Mouse (Mus musculus) gastrocnemius, postnatal 36 days (tissue): ENCODE results near the gene Tcaim. TPM values are rescaled to one million over a fixed set of nuclear protein-coding genes. Genes with fewer than 3 reads are reported as not detected.

ENCODE experiments used
- DNase-seq, 2 experiments: peaks; one replicate each; pipeline ENCODE4 v3.0.0; 2022
- intact Hi-C: fragments of 180-260 bp; cut with DNase I; formaldehyde crosslinking; loops from one replicate; pipeline ENCODE4 v1.15.1; 2025
- long read RNA-seq, 2 experiments: library from polyadenylated mRNA; stranded (forward); transcript quantifications; one replicate each; pipeline ENCODE4 v2.0.0; 2021
- total RNA-seq, 2 experiments: library from RNA; stranded (reverse); gene quantifications; 2 replicates each; pipeline ENCODE4 v1.2.3; 2021

The Tcaim gene
- 10 to 100 TPM; 22.4 to 26.4 TPM for total RNA-seq
- long read RNA-seq, experiment 1, transcript Tcaim-201 (11 exons, 3,049 nt): major isoform, 13 of 25 reads
- long read RNA-seq, experiment 1, partial matches to known transcripts: 3 of 25 reads
- long read RNA-seq, experiment 1, other reads (novel, unspliced or antisense): 9 of 25 reads
- long read RNA-seq, experiment 2, transcript Tcaim-201 (11 exons, 3,049 nt): major isoform, 5 of 22 reads
- long read RNA-seq, experiment 2, partial matches to known transcripts: 3 of 22 reads
- long read RNA-seq, experiment 2, other reads (novel, unspliced or antisense): 13 of 22 reads

DNA sequence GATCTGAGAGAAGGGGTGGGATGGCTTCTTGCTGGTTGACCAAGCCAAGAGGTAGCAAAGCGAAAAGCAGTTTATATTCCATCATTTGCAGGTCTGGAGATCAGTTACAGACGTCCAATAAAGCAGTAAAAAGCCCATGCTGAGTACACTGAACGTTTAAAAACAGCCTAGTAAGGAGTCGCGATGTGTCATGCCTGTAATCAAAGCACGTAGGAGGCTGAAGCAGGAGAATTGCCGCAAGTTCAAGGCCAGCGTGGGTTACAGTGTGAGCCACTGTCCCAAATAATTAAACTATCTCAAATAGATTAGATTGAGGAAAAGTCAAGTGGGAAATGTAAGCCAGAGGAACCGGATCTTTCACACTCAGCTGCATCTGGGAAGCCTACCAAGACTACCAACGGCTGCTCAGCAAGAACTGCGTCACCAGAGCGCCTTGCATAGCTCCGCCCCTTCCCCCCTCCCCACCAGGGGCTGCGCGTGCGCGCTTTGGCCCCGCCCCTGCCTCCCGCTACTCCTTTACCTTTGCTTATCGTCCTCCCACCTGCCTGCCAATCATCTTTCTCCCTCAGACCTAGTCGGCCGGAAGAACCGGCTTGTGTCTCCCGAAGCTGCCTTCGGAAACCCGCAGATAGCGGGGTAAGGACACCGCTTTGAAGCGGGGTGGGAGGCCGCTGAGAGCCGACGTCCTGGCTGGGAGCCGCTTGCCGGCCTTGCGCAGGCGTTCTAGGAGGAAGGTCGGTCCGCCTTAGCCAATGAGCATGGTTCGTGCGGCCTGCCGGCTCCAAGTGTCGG lies at the start of gene Tcaim:
Gene Tcaim (plus strand): TSS at position 487 of the 792 bp plus-strand sequence.
- intact Hi-C loops: no loop called here

DNA sequence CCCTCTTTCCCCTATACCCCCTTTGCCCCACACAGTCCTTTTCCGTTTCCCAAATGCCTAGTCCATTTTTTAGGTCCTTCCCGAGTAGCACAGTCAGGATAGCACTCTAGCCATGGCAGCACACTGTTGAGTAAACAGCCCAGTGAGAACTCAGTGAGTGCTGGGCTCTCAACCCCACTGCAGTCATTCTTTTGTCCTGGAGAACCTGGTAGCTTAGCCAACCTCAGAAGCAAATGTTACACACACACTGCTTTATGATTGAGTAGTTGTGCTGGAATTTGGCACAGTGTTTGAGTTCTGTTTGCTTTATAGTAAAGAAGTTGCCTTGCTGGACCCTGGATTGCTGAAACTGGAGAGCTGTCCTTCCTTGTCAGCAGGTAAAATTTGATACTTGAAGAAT lies 47.7 kb upstream of the Tcaim start:
- DNase-seq: no peak
- intact Hi-C loops: no loop called here

More for the DNA sequence above, at the start of gene Tcaim:
- DNase-seq: peak; percentile 87 to 88

DNA sequence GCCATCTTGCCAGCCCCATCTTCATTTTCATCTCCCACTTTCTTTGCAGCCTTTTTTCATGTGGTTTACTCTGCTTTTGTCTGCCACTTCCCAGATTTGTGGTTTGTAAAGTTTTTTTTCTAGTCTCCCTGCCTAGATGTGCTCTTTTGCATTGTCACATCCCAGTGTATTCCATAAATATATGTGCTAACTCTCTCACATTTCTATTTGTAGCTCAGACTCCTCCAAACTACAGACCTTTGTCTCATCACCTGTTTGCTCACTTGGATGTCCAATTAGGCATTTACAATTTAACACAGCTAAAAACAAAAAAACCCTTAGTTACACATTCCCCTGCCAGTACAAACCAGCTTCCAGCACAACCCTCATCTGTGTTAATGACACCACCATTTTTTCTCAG lies 45.2 kb upstream of the Tcaim start:
- intact Hi-C loops: no loop called here
- DNase-seq: no peak

DNA sequence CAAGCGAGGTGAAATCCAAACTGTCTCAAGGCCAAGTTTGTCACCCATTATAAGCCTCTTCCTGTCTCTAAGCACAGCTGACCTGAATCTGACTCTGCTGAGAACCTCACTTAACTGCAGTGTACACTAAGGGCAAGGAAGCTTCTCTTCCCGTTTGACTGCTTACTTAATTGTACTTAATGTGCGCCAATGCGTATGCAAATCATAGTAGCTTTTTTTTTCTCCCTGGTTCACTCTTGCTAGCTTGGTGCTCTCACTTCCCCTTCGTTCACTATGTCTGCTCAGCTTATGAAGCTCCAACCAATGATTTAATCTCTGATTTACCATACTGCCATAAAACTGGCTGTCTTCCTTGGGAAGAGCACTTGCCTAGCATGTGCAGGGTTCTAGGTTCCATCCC lies 20.1 kb upstream of the Tcaim start:
- intact Hi-C loops: no loop called here
- no peak for DNase-seq

DNA sequence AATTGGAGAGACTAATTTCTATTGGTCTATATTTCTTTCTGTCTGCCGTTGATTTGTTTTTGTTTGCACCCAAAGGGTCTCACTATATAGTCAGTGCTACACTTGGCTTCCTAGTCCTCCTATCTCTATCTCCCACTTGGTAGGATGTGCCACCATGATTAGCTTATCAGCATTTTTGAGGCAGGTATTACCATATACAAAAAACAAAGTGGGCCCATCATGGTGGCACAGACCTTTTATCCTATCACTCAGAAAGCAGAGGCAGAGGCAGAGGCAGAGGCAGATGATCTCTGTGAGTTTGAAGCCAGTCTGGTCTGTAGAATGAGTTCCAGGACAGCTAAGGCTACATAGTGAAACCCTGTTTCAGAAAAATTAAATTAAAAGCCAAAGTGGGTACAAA lies 18.8 kb upstream of the Tcaim start:
- no peak for DNase-seq
- intact Hi-C loops: no loop called here

DNA sequence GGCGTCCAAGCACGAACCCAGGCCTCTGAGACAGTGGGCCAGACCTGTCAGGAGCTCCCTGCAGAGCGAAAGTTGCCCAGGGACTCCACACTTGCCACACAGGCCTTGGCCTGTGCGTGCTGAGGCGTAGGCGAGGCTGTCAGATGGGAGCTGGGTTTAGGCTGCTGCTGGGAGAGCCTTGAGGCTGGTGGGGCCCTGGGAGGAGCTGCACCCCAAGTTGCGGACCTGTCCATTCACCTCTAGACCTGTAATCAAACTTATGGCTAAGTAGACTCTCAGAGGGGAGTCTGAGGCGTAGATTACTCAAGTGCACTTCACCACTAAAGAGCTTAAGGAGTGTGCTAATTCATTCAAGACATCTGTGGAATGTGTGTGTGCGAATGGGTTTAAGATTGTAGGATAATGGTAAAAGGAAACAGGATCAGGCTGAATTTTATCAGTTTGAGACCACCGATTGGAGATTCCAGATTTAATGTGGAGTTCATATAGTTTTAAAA lies 554 bp downstream of the Tcaim start:
- no peak for DNase-seq
- intact Hi-C loops: no loop called here

DNA sequence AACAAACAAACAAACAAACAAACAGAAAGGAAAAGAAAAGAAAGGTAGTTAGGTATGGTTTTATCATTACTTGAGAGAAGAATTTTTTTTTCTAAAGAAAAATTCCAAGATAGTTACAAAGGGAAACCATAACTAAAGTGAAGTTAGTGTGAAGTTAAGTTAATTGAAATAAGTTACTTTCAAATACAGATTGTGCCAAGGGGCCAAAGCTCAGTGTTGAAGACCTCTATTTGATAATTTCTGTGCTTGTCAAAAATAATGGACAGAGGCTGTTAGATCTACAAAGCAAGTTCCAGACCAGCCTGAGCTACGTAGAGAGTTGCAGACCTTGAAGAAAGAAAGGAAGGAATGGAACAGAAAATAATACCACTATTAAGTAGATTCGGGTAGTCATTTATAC lies 1.8 kb downstream of the Tcaim start:
- intact Hi-C loops: no loop called here
- DNase-seq: no peak

DNA sequence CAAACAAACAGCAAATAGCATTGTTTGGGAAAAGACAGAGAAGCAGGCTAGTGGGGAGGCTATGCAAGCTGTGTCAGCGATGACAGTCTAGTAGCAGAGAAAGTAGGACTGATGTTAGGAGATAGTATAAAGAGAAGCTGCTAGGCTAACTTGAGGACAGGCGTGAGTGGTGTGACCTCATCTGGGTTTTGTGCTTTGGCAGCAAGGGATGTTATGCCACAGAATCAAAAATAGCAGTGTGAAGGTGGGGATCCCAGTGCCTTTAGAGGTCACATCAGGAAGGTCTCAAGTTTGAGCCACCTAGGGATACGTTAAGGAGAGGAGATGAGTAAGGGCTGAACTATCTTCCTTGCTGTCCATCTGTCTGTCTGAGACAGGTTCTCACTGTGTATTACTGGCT lies 4.9 kb downstream of the Tcaim start:
- DNase-seq: no peak
- intact Hi-C loops: no loop called here

DNA sequence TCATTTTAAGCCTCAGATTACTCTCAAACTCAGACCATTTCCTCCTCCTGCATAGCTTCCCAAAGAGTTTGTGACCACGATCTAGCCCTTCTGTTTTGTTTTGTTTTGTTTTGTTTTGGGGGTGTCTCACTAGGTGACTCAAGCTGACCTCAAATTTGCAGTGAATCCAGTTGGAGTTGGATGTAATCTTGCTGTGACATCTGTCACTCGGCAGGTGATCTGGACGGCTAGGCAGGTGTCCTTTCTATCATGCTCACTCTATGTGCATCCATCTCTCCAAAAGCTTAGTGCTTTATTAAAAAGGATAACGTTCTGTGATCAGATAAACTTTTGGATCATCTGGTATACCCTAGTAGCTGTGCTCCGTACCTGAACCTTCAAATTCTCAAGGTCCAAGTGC lies 7.0 kb downstream of the Tcaim start:
- intact Hi-C loops: no loop called here
- no peak for DNase-seq

DNA sequence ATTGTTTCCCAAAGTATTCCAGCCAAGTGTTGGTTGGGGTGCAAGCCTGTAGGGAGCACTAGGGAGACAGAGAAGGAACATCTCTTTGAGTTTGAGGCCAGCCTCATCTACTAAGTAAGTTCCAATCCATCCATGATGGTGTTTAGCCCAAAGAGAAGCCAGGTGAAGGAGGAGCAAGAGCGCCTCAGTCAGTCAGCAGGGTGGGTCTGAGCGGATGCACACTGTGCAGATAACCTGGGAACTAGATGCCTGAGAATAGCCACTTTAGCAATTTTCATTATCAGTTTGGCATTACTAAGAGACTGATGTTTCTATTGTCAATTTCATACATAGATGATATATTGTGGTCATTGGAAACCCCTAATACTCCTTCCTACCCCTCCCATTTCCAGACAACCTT lies 9.4 kb downstream of the Tcaim start:
- intact Hi-C loops: no loop called here

DNA sequence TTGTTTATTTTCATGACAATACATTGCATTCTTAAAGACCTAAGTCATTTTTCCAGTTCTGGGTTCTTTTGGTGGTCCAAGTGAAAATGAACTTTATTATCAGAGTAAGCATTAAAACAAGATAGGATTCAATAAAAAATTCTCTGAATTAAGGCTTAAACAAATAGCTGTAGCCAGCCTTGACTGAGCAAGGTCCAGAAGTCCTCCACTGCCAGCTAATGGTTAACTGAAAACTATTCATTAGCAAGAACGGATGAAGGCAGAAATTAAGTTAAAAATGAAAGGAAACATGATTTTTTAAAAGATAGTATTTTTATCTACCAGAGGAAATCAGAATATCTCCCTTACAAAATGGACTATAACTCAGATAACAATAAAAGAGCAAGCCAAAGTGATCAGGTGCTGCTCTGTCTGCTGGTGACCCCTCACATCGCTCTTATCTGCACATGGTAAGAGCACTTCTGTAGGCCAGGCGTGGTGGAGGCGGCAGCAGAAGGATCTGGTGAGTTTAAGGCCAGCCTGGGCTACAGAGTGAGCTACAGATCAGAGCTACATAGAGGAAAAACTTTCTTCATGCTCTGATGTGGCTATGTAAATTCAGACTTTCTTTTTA lies 10.0 kb downstream of the Tcaim start:
- DNase-seq: no peak
- intact Hi-C loops: no loop called here

More for the DNA sequence above, 9.4 kb downstream of the Tcaim start:
- no peak for DNase-seq

DNA sequence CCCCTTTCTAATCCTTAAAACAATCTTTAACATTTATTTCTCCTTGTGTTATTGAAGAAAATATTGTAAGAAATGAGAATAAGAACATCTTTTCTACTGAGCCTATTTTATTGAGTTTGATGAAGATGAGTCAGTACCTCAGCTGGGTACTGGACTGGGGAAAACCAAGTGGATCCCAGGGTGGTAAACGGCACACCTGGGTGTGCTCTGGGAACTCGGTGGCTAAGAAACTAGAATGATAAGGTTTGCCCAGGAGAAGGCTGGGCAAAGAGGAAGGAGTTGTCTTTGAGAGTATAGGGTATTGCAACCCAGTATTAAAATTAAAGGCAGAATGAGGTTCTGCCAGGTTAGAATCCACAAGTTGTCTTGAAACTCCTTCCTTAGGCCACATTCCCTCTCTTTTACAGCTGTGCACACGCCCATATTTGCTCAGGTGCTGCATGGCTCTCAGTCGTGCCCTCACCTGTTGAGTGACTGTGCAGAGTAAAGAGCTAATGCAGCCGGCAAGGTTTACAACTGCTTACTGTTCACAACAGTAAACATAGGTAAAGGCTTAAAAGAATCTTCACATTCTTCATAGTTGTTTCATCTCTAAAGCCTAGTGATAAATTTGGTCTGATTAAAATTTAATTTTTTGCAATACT lies 18.2 kb downstream of the Tcaim start:
- intact Hi-C loops: no loop called here
- DNase-seq: no peak

DNA sequence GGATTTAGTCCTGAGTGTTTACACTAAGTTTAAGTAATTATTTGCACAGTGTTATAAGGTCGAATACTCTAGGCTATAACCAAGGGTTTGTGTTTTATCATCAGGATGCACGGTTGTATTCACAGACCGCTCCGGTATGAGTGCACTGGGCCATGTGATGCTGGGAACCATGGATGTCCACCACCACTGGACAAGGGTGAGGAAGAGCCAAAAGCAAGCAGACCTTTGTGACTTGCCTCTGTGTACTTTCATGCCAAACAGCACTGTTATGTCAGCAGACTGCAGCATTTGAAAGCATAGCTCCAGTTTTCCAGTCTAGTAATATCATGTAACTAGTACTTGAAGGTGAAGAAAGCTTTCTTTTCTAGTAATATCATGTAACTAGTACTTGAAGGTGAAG lies 21.4 kb downstream of the Tcaim start:
- intact Hi-C loops: no loop called here
- no peak for DNase-seq

DNA sequence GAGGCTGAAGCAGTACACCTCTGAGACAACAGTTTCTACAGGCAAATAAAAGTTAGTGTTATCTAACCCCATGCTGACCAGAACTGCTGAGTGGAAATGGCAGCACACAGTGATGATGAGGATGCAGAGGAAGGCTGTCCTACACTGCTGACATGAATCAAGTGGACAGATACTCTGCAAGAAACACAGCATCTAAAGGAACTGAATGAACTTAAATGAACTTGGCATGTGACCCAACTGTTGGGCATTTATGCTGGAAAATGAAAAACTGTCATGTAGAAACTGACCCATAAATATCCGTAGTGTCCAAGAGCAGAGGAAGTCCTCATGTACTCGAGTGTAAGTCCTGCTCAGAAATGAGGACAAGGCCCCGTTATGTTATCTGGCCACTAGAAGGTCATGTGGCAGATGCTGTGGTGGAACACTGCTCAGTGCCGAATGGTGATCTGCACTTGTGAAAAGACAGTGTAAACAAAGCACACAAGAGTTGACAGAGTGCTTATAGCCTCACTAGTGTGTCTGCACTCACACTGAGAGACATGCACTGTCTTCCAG lies 24.6 kb downstream of the Tcaim start:
- intact Hi-C loops: no loop called here
- no peak for DNase-seq

DNA sequence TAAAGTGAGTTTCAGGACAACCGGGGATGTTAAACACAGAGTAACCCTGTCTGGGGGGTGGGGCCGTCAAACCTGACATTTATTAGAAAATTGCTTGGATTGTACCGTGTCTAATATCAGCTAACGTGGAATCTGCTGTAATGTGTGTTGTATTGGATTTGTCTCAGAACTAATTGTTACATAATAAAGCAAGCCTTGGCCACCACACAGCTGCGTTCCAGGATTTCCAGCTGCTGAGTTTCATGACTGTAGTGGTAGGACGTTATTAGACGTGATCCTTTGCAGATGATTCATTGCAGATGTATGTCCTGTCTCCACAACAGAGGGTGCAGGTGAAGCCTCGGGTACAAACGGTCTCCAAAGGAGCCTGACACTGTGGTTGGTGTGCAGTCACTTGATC lies 30.8 kb downstream of the Tcaim start:
- DNase-seq: no peak
- intact Hi-C loops: no loop called here

DNA sequence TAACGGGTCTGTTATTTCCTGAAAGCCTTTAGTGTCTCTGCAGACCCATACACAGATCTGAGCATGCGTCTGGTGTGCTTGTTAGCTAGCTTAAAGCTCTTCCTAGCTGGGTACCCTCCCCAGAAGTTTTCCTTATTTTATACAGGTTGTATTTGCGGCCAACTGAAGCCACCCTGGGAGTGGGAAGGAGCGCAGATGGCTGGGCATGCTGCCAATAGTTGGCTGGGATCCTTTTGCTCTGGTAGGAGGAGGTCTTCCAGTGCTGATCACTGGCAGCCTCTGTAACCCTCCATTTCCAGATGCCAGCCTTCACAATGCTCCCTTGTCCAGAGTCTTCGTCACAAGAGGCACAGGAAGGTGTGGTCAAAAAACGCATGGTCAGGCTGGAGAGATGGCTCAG lies 31.5 kb downstream of the Tcaim start:
- DNase-seq: no peak

DNA sequence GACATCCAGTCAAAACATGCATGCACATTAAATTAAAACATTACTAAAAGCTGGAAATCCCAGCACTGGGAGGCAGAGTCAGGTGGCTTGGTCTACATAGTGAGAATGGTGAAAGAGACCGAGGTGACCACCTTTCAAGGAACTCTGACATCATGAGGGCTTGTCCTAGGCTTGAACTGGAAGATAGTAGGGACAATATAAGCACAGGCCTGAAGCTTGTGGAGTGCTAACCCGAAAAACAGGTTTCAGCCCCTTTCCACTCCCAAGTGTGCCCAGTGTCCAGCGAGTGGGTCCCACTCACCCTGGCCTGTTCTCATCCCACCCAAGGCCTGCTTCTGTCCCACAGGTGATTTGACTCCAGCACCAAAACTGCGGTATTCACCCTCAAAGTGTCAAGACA lies 31.9 kb downstream of the Tcaim start:
- intact Hi-C loops: no loop called here
- DNase-seq: no peak

More for the DNA sequence above, 31.5 kb downstream of the Tcaim start:
- intact Hi-C loops: no loop called here

DNA sequence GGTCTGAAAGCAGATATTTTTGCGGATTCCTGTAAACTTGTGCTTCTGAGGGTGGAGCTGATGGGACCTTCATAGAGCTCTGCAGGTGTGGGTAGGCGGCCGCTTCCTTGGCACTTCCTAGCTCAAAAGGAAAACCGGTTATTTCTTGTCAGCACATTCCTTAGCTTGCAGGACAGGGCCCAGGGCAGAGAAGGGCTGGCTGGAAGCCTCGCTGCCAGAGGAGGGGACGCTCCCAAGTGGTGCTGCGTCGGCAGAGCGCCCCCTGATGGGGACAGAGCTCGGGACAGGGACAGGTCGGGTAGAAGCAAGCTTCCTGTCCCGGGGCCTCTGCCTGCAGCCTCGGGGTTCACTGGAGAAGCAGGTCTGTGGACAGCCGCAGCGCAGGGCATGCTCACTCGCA lies 32.3 kb downstream of the Tcaim start:
- intact Hi-C loops: no loop called here
- DNase-seq: peak in 1 of 2 experiments; percentile 5

DNA sequence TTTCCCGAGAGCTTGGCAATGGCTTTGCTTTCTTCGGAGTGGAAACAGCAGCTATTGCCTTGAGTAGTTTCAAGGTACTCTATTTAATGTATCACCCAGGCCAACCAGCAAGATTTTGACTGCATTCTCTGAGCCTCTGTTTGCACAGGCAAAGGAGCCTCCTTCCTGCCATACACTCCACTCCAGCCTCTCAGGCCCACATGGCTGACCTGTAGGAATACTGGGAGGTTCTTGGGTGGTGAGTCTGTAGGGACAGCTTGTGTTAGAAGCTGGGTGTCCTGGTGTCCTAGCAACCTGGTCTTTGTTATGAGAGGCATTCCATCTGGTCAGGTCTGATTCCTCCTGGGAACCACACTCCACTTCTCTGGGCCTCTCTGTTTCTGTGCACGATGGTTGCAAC lies 38.4 kb downstream of the Tcaim start, which contains the start of gene Gm35549:
Gene Gm35549 (minus strand): TSS at position 276 of the 400 bp plus-strand sequence.
- intact Hi-C loops: no loop called here
- DNase-seq: no peak

DNA sequence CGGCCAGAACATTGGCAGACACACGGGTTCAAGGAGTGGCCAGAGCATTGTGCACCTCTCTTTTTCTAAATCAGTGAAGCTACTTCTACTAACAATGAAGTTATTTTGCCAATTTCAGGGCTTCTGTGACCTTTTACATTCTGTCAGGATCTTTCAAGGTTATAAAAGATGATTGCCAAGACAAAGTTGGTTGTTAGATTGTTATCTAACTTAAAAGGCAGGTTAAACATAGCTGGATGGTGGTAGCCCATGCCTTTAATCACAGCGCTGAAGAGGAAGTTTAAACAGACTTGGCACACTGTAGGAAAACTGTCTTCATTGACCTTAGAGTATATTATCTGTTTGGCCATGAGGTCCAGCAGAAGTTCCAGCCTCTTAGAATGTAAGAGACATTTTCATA lies 40.3 kb downstream of the Tcaim start:
- intact Hi-C loops: no loop called here
- no peak for DNase-seq

DNA sequence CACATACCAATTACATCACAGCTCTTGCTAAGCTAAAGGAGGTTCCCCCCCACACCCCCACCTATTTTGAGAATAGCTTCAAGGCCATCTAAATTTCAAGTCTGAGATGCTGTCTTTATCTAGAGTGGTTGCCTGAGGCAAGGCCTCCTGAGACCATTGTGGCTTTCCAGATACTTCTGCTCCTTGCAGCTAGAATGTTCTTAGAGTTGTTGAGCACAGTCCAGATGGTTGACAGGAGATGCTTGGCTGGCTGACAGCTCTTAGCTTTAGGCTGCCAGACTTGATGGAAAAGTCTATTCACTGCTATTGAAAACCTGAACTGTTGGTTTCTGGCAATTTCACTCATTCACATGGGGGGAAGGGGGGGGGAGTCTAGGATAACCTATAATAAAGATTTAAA lies 40.8 kb downstream of the Tcaim start:
- DNase-seq: peak in 1 of 2 experiments; percentile 10
- intact Hi-C loops: no loop called here
